Mouse (Mus musculus): Measurements from ENCODE around the gene Inhbc.
A peak's percentile ranks its signal among the peaks of the same experiment; 100 is the strongest.

Gene Inhbc

GRCm38 (mm10) chr10:127369834-127370820 is at the start of gene Inhbc:
Gene Inhbc, minus strand, starts transcription at chr10:127370431.
- DNase-seq (ENCODE audit: low spot score in 2 of 2), result no peak

- no peak for DNase-seq (ENCODE audit: low spot score in 2 of 2)
Measured at GRCm38 (mm10) chr10:127414141-127414540, 43.9 kb upstream of the Inhbc start.

GRCm38 (mm10) chr10:127413585-127413984 is 43.4 kb upstream of the Inhbc start:
- DNase-seq (ENCODE audit: low spot score in 2 of 2), result no peak

DNA sequence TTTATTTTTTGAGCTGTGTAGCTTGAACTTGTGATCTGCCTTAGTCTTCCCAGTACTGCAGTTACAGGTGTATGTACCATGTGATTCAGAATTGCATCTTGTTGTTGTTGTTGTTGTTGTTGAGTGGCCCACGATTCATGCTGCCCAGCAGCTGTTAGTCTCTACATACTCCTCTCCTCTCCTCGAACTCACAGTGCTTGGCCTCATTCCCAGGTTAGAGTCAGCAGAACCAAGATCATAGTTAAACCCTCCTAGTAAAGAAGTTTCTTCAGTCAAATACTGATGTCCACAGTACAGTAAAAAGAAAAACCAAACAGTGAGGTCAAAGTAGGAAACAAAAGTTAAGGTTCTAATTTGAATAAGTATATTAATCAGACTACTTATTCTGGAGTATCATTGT is 42.5 kb upstream of the Inhbc start:
- DNase-seq (ENCODE audit: low spot score in 2 of 2), result no peak

DNA sequence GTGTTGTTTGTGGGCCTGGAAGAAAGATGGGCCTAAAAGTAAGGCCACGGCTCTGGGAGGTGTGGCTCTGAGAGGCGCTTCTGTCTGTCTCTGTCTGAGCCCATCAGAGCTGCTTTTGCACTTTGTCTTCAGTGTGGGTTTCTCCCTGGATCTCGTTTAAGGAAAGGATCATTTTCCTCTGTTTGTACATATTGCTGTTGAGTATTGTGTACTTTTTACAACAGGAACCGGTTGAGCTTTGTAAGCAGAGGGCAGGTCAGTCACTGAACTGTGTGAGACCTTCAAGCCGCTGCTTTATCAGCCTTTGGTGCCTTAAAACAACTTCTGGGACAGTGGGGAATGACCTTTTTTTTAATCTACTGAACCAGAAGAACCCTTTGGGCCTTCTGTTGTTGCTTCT is 41.9 kb upstream of the Inhbc start:
- no peak for DNase-seq (ENCODE audit: low spot score in 2 of 2)

- no peak for DNase-seq (ENCODE audit: low spot score in 2 of 2)
Measured at GRCm38 (mm10) chr10:127407391-127407790, 37.2 kb upstream of the Inhbc start.

- DNase-seq (ENCODE audit: low spot score in 2 of 2), result no peak
Measured at GRCm38 (mm10) chr10:127404701-127405100, 34.5 kb upstream of the Inhbc start.

DNA sequence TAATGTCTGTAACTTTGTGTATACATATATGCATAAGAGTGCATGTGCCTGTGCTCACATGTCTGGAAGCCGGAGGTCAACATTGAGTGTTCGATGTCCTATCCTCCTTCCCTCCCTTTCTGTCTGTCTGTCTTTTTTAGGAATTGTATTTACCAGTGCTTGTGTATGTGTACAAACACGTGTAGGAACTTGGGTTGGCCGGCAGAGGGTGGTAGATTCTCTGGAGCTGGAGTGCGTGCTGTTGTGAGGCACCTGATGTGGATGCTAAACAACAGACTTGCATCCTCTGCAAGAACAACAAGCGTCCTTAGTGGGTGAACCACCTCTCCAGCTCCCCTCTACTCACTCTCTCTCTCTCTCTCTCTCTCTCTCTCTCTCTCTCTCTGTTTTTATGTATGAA is 21.5 kb upstream of the Inhbc start:
- DNase-seq (ENCODE audit: low spot score in 2 of 2), result no peak

DNA sequence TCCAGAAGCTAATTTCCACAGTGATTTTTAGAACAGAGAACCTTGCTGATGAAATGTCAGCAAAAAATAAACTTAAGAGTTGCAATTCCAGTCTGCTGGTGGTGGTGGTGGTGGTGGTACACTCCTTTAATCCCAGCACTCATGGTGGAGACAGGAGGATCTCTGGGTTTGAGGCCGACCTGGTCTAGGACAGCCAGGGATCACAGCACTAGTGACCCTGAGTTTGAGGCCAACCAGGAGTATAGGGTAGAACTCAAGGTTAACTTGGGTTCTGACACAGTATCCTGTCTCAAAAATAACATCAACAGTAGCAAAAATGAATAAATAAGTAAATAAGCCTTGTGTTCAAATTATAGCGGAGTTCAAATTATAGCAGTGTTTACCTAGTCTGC is 11.5 kb upstream of the Inhbc start:
- no peak for DNase-seq (ENCODE audit: low spot score in 2 of 2)

DNA sequence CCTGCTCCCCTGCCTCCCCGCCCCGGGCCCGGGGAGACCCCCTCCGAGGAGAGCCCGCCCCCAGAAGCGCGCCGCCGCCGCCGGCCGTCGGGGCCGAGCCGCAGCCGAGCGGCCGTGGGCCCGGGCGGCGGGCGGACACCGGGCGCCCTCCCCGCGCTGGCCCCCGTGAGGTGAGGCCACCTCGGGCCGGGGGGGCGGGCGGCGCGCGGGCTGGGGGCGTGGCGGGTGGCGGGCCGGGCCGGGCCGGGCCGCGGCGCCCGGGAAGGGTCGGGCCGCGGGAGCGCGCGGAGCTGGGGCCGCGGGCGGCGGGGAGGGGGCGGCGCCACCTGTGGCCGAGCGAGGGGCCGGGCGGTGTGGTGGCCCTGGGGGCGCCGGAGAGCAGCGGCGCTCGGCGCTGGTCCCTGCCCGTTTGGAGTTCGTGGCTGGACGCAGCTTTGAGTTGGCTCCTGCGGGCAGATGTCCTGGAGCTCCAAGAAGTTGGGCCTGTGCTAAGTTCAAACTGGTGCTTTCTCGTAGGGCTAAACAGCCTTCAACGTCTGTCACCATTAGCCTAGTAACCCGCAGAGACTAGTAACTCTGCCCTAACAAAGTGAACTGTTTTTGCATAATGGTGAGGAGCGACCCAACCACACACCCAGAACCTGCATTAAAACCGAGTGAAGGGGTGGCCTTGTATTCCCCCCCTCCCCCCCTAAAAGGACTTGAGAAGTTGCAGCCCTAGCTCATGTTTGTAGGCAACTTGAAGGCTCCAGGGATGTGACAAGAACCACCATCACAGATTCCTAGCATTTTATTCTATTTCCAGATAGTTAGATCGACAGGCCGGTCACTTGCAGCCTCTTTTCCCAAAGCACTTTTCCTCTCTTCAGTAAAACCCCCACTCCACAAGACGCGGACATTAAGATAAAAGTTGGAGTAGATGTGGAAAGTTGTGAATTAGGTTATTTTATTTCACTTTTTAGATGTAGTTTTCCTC is 10.8 kb upstream of the Inhbc start:
- DNase-seq (ENCODE audit: low spot score in 2 of 2), result peak in 1 of 2 experiments; percentile 46

- peak; percentile 86 to 91 for DNase-seq (ENCODE audit: low spot score in 2 of 2)
Measured at GRCm38 (mm10) chr10:127380251-127380691, 10.0 kb upstream of the Inhbc start, which contains the start of gene R3hdm2. Gene R3hdm2, plus strand, starts transcription at chr10:127380327.

DNA sequence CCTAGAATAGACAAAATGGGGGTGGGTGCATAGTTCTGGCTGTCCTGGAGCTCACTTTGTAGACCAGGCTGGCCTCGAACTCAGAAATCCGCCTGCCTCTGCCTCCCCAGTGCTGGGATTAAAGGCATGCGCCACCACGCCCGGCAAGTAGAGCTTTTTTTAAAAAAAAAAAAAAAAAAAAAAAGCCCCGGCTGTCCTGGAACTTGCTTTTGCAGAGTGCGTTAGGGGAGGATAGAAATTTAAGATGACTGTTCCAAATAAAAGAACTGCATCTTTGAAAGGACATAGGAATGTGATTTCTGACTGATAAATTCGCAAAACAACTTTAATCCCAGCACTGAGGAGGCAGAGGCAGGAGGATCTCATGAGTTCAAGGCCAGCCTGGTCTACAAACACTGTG is 9.4 kb upstream of the Inhbc start:
- DNase-seq (ENCODE audit: low spot score in 2 of 2), result no peak

- DNase-seq (ENCODE audit: low spot score in 2 of 2), result no peak
Measured at GRCm38 (mm10) chr10:127377700-127378099, 7.5 kb upstream of the Inhbc start.

DNA sequence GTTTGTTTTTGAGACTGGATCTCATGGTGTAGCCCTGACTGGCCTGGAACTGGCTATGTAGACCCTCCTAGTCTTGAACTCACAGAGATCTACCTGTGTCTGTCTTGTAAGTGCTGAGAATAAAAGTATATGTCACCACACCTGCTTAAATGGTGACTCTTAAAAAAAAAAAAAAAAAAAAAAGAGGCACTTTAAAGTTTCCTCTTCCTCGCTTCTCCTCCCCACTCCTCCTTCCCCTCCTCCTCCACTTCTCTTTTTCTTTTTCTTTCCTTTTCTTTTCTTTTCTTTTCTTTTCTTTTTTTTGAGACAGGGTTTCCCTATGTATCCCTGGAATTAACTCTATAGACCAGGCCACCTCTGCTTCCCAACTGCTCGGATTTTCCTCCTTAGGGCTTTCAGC is 792 bp upstream of the Inhbc start:
- no peak for DNase-seq (ENCODE audit: low spot score in 2 of 2)

DNA sequence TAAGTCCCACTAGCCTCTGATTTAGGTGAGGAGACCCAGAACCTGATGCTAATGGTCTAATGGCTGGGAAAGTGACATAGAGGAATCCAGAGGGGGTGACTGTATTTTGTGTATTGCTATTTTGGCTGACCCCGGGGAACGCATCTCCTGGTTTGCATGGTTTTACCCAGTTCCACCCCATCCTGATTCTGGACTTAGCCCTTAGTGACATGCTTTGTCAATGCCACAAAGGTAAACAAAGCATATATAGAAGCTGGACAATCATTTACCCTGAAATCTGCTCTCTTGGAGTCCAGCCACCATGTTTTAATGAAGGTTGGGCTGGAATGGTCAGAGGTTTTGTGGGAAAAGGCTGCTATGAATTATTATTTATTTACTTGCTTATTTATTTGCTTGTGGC is 2.0 kb downstream of the Inhbc start:
- no peak for DNase-seq (ENCODE audit: low spot score in 2 of 2)

DNA sequence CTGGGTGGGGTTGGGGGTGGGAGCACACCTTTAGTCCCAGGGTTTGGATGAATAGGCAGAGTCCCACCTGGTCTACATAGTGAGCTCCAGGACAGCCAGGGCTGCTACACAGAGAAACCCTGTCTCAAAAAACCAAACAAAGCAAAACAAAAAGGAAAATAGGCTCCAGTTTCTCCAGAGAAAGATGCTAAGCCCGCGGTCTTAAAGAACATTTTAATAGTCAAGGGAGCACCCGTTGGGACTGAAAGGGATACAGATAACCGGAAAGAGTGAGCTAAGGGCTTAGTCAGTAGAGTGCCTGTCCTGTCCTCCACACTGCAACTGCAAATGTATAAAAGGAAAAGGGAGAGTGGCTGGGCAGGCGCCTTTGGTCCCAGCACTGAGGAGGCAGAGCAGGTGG is 3.1 kb downstream of the Inhbc start:
- DNase-seq (ENCODE audit: low spot score in 2 of 2), result no peak

DNA sequence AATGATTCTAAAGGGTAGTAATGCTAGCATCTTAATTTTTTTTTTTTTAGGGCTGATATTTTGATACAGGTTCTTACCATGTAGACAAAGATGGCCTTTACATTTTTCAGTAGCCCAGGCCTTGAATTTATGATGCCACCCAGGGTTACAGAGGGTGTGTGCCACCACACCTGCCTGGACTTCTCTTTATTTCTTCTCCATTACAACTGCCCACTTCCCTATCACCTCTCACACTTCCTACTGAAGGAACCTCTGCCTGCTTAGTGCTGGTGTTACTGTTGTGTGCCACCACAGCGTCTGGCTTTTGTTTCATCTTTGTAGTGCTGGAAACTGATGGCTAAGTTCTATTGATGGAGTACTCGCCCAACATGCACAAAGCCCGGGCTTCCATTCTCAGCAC is 9.5 kb downstream of the Inhbc start:
- no peak for DNase-seq (ENCODE audit: low spot score in 2 of 2)

DNA sequence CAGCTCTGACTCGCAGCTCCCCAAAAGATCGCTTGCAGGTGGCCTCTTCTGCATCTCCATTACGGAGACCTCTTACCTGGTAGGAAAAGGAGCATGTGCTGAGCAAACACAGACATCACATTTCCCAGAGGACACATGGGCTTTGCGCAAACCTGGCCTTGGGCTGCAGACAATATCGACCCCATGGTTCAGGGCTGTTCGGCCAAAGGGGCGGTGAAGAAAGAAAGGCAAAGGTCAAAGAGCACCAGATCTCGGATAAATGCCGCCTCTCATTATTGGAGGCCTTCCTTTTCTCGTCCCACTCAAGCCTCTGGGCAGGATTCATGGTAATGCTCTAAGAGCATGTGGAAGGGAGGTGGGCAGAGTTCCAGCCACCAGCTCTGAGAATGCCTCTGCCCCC is 14.9 kb downstream of the Inhbc start:
- no peak for DNase-seq (ENCODE audit: low spot score in 2 of 2)

DNA sequence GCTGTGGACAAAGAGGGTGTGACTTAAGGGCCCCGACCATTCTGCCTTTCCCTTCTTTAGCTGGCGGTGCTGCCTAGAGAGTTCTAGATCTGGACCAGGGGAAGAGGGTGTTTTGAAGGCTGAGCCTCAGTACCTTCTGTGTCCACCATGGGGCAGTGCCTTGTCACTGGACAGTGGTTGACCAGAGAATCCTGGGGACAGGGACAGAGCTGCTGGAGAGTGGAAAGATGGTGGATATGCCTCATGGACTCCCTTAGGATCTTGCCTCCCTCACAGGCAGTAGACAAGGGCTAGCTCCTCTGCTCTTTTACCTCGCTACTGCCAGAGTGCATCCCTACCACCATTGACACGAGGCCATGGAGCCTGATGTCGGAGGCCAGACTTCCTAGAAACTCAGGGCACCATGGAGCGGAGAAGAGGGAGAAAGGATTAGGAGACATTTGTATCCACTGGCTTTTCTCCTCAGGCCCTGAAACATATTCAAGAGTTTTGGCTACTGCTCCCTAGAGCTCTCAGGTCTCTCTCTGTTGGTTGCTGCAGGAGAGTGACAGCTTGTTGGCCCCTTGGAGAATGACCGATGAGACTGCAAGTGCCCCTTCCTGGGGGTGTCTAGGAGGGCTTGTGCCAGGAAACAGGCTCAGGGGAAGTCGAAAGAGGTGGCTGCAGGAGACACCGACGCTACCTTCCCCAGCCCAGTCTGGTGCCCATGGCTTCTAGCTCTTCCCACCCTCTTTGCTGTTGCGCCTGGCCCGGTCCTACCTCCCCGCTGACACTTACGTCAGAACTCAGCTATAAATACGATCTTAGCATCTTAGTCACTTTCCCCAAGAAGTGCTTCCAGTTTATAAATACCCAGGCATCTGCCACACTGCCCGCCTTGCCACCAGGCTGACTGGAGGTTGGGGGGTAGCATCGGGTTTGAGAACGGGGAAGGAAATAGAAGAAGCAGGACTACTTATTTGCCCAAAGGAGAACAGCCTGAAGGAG is 16.0 kb downstream of the Inhbc start, which contains the start of gene Inhbe:
Gene Inhbe, minus strand, starts transcription at position 503 of the 987 bp plus-strand sequence.
- peak; percentile 60 to 69 for DNase-seq (ENCODE audit: low spot score in 2 of 2)

DNA sequence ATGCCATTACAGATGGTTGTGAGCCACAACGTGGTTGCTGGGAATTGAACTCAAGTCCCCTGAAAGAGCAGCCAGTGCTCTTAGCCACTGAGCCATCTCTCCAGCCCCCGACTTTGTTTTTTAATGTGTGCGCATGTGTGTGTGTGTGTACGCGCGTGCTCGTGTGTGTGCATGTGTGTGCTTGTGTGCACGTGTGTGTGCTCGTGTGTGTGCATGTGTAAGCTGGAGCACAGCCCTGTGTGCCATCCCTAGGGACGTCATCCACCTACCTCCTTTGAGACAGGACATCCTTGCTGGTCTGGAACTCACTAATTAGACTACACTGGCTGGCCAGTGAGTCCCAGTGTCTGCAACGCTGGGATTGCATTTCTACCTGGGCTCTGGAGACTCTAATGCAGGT is 17.5 kb downstream of the Inhbc start:
- DNase-seq (ENCODE audit: low spot score in 2 of 2), result no peak

- DNase-seq (ENCODE audit: low spot score in 2 of 2), result no peak
Measured at GRCm38 (mm10) chr10:127352187-127352586, 18.0 kb downstream of the Inhbc start.

Data from frontal cortex, postnatal 10 days (tissue).